Mouse (Mus musculus) MEL (cell line): ENCODE measurements around the gene Oxsr1.

ENCODE experiments used
- CTCF ChIP-seq, 3 experiments: IDR thresholded peaks in 2 of 3; conservative IDR thresholded peaks in 1 of 3; 2 replicates each; pipeline ENCODE4 v1.5.1; 2011 to 2012; ENCODE audit warnings: low read length in 3 of 3, low read depth in 2 of 3, mild to moderate bottlenecking in 2 of 3, improper control_type of control experiment in 1 of 3, inconsistent platforms in 1 of 3, mixed read lengths in 1 of 3, moderate library complexity in 1 of 3; ENCODE audit not compliant: control insufficient read depth in 1 of 3, insufficient read depth in 1 of 3, poor library complexity in 1 of 3, severe bottlenecking in 1 of 3
- ELF1 ChIP-seq: IDR thresholded peaks from 2 replicates; pipeline ENCODE4 v1.6.1; 2014; ENCODE audit warnings: low read depth, mild to moderate bottlenecking, inconsistent platforms, low read length, improper control_type of control experiment, moderate library complexity
- GABPA ChIP-seq: IDR thresholded peaks from 2 replicates; pipeline ENCODE4 v1.6.1; 2012; ENCODE audit warnings: low read depth, mild to moderate bottlenecking, inconsistent platforms, low read length, improper control_type of control experiment, moderate library complexity
- GATA1 ChIP-seq: IDR thresholded peaks from 2 replicates; pipeline ENCODE4 v1.6.1; 2011; ENCODE audit warnings: low read depth, low read length, improper control_type of control experiment
- HCFC1 ChIP-seq: IDR thresholded peaks from 2 replicates; pipeline ENCODE4 v1.6.1; 2012; ENCODE audit warnings: low read depth, mild to moderate bottlenecking, inconsistent platforms, low read length, improper control_type of control experiment, moderate library complexity
- MYB ChIP-seq: IDR thresholded peaks from 2 replicates; pipeline ENCODE4 v1.6.1; 2011; ENCODE audit warnings: mild to moderate bottlenecking, low read depth, low read length, improper control_type of control experiment
- POLR2A ChIP-seq, 2 experiments: IDR thresholded peaks; 2 replicates each; pipeline ENCODE4 v1.6.1; 2011 to 2012; ENCODE audit warnings: low read length in 2 of 2, mild to moderate bottlenecking in 2 of 2, control low read depth in 1 of 2, improper control_type of control experiment in 1 of 2, low read depth in 1 of 2, moderate library complexity in 1 of 2; ENCODE audit not compliant: control insufficient read depth in 1 of 2, insufficient read depth in 1 of 2, poor library complexity in 1 of 2
- USF1 ChIP-seq: IDR thresholded peaks from 2 replicates; pipeline ENCODE4 v1.6.1; 2014; ENCODE audit warnings: low read depth, mild to moderate bottlenecking, inconsistent platforms, low read length, improper control_type of control experiment, moderate library complexity

- TF ChIP-seq MYB (no peak), GATA1 (no peak), CTCF (IDR thresholded peaks at IDR 0.05 in 2 of 3, conservative IDR thresholded peaks at IDR 0.05 in 1 of 3; ENCODE audit: control insufficient read depth in 1 of 3, insufficient read depth in 1 of 3, low read depth in 2 of 3, low read length in 3 of 3, poor library complexity in 1 of 3, severe bottlenecking in 1 of 3) (no peak), USF1 (no peak), ELF1 (peak; percentile 33; the same call in 1 of the 2 replicates), GABPA (no peak), POLR2A (IDR thresholded peaks at IDR 0.05; ENCODE audit: control insufficient read depth in 1 of 2, insufficient read depth in 1 of 2, low read depth in 1 of 2, low read length in 2 of 2, poor library complexity in 1 of 2) (peak; percentile 44 to 71; a peak in 2 of 4 replicates), HCFC1 (peak; percentile 57)
These were observed 18.9 kb upstream of the Oxsr1 start, which contains the start of gene Myd88 for GRCm38 (mm10) chr9:119340909-119341816.
